Mouse (Mus musculus) gastrocnemius, postnatal 4 days (tissue): Measurements from ENCODE around the gene Cldn15. TPM values are rescaled to one million over a fixed set of nuclear protein-coding genes. Genes with fewer than 3 reads are reported as not detected.

ENCODE experiments used
- DNase-seq, 2 experiments: peaks; one replicate each; pipeline ENCODE4 v3.0.0; 2021 to 2022; ENCODE audit warnings: low spot score in 2 of 2, mixed read lengths in 2 of 2
- microRNA-seq: library from miRNA; unstranded; fragments of <30 nt; microRNA quantifications from one replicate; pipeline ENCODE4 v1.2.0, GENCODE M21; 2021
- total RNA-seq, 2 experiments: library from RNA; stranded (reverse); gene quantifications; 2 replicates each; pipeline ENCODE4 v1.2.3; 2021

The Cldn15 gene
- total RNA-seq, 2 experiments from 2014 or later, result 4.7 to 4.9 TPM

DNA sequence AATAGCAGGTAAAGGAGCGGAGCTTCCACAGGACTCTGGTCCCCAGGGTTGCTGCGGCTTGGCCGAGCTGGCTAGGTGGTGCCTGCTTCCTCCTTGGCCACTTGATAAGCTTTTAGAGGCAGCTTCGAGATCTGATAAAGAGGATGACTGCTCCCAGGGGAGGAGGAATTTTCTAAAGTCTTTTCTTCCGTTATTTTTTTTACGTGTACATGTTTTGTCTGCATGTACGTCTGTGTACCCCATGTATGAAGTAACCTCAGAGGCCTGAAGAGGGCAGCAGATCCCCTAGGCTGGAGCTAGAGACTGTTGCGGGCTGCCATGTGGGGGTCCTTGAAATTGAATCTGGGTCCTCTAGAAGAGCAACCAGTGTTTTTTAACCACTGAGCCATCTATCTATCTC is 14.6 kb downstream of the Cldn15 start:
- no peak for DNase-seq

DNA sequence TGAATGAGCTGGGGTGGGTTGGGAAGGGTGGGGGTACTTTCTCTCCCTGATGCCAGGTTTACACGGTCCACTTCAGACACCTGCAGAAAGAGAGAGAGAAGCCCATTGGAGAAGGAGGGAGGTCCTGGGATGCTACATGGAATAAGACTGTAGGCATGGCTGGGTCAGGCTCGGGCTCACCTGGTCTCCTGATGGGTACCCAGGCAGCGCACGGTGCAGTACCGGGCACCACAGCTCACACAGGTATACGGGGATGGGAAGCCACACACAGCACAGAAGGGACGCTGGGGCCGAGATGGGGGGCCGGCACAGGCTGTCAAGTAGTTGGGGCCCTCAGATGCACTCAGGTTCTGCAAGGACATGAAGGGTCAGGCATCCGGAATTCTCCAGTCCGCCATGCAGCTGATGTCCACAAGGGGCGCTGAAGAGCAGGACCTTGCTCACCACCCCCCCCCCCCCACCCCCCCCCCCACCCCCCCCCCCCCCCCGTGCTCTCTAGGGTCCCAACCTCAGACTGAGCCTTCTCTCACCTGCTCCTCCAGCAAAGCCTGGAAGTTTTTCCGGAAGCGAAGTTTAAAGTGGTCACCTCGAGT is 16.0 kb downstream of the Cldn15 start:
- peak in 1 of 2 experiments; percentile 54 for DNase-seq

DNA sequence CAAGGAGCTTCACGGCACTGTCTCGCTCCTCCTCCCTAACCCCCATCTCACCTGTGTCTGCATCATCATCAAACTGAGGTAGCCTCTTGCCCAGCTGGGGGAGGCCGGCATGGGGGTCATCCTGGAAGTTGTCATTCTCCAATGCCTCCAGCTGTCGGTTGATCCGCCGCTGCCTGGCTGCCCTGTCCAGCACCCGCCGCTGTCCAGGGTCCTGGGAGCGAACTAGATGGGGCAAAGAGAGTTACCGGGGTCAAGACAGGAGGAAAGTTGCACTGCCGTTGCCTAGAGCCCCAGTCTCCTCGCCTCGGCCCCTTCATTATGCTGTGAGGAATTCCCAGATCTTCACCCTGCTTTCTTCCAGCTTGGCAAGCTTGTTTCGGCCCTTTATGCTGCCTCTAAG is 18.4 kb downstream of the Cldn15 start:
- no peak for DNase-seq

DNA sequence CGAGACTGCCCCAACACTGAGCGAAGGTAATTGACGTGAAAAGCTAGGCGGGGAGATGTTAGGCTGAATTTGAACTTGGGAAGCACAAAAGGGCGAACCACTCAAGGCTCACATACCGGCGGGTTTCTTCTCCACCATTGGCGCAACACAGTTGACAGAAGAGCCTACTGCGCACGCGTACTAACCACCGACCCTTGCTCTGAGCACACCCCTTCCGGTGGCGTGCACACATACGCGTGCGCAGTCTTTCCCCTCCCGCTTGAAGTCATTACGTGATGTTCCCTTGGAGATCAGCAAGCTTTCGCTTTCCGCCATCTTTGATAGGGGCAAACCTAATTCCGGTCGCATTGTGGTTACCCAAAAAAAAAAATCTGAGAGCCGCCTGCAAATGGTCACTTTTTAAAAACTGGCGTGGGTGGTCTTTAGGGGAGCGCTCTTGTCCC is 20.3 kb downstream of the Cldn15 start, which contains the start of gene Plod3:
Plod3 (plus strand) TSS at position 325 of the 443 bp plus-strand sequence.
- peak; percentile 92 to 97 for DNase-seq

DNA sequence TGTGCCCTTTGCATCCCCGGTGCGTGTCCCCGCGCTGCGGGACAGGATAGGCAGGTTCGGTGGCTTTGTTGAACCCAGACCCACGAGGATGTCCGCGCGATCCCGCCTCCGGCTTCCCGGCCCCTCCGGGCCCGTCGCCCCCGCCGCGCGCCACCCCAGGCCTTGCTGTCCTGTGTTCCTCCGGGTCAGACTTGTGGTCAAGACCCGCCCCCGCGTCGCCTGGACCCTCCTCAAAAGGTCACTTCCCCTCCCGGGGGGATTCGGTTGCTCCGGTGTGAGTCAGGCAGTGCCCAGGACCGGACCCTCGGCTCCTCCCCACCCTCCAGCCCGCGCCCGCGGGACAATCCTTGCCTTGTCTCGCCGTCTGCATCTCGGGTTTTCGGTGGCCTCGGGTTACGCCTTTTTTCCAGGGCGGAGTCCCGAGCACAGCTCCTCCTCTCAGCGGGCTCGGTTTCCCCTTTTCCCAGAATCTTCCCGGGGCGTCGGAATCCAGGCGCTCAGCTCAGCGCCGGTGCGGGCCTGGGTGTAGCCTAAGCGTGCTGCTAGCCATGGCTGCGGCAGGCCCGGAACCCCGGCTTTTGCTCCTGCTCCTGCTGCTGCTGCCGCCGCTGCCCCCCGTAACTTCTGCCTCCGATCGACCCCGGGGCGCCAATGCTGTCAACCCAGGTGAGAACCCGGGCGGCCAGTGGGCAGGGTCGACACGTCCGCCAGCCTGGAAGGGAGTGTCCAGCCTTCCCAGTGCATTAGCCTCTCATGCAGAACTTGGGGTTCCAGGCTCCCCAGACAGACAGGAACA is 20.9 kb downstream of the Cldn15 start:
- peak; percentile 73 to 80 for DNase-seq

DNA sequence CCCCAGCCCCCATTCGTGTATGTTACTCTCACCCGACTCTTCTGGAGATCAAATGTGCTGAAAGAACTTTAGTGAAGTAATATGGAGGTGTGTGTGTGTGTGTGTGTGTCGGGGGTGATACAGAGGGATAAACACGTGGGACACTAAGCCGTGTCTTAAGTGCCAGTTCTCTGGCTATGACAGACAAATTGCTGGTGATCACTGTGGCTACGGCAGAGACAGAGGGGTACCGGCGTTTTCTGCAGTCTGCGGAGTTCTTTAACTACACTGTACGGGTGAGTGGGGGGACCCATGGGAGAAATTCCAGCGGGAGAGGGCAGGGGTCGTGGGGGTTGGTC is 21.5 kb downstream of the Cldn15 start, which contains the start of gene Znhit1:
Znhit1 (minus strand) TSS at position 88 of the 338 bp plus-strand sequence.
- DNase-seq, result no peak

DNA sequence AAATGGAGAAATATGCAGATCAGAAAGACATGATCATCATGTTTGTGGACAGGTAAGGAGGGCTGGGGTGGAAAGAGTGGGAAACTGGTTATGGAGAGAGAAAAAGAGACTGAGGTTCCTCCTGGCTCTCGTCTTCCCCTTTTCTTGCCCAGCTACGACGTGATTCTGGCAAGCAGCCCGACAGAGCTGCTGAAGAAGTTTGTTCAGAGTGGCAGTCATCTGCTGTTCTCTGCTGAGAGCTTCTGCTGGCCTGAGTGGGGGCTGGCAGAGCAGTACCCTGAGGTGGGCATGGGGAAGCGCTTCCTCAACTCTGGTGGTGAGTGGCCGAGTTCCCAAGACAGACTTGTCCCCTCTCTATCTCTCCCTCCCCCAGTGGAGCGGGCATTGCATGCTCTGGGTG is 22.0 kb downstream of the Cldn15 start:
- DNase-seq, result no peak

DNA sequence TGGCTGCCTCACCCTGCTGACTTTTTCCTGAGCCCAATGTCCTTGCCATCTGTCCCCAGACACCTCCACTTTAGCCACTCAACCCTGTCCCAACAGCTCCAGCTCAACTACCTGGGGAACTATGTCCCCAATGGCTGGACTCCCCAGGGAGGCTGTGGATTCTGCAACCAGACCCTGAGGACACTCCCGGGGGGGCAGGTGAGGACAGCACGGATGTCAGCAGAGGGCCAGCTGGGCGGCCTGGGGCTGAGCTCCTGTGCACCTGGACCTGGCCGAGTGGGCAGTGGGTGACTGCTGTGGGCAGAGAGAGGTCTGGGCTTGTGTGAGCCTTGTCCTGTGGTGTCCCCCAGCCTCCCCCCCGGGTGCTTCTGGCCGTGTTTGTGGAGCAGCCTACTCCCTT is 23.4 kb downstream of the Cldn15 start:
- no peak for DNase-seq

DNA sequence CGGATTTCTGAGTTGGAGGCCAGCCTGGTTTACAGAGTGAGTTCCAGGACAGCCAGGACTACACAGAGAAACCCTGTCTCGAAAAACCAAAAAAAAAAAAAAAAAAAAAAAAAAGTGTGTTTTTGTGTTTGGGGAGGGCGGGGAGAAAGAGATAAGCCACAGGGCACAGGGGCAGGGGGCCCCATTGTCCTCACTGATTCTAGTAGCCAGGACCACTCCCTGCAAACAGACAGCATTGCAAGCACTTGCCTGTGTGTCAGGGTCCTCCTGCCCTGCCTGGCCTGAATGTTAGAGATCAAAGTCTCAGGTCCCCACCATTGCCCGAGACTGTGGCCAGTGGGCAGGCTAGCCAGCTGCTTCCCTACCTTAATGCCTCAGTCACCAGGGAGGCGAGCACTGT is 33.0 kb downstream of the Cldn15 start:
- DNase-seq, result no peak

DNA sequence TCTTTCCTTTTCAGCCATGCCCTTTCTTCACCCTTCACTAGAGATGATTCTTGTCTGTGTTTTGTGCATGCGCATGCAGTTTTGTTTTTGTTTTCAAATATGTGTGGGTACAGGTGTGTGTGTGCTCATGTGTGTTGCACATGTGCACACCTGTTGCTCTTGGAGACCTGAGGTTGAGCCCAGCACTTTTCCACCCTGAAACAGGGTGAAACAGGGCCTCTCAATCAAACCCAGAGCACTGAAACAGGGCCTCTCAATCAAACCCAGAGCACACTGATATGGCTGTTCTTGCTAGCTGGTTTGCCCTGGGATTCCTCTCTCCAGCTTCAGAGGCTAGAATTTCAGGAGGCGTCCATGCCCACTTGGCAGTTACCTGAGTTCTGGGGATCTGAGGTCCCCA is 34.2 kb downstream of the Cldn15 start:
- DNase-seq, result no peak

DNA sequence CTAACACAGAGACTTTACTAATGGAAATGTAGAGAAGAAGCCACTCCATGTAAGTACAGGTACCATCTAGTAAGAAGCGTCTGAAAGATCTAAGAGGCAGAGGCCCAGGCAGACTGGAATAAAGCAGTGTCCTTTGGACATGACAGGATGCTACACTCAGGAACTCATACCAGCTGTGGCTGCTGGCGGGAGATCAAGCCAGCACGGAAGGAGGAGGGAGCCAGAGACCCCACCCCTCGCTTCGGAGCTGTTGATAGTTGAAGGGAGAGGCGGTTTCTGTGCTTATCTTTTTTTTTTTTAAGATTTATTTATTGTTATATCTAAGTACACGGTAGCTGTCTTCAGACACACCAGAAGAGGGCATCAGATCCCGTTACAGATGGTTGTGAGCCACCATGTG is 40.9 kb downstream of the Cldn15 start:
- no peak for DNase-seq

DNA sequence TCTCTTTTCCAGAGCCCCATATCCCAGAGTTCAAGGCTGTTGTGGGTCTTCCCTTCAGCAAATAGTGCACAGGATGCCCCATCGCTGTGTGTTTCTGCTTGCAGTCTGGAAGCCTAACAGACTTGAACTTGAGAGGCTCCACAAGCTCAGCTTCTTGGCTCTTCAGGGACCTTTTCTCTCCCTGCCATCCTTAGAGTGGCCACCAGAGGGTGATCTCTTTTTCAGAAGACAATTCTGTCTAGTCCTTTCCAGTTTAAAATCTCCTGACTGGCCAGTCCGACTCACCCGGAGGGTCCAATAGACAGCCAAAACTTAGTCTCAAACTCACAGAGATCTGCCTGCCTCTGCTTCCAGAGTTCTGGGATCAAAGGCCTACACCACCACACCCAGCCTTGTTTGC is 43.6 kb downstream of the Cldn15 start:
- DNase-seq, result peak in 1 of 2 experiments; percentile 42

DNA sequence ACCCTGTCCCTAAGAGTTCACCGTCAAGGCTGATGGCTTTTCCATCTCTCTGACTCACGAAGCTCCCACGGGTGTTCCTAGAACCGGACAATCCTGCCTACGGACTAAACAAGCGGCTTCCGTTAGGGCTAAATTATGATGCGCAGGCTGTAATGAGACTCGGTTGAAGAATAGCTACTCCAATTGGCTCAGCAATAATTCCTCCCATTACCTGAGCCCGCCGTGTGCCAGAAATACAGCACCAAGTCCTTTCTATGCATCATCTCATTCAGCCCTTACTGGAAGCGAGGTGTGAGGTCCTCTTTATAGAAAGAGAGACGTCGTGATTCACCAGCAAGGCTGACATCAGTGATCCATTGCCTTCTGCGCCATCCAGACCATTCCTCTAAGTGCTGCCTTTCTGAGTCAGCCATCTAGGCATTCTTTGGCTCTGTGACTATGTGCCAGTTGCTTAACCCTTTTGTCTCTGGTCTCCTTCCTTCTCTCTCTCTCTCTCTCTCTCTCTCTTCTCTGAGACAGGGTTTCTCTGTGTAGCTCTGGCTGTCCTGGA is 46.1 kb downstream of the Cldn15 start:
- no peak for DNase-seq

DNA sequence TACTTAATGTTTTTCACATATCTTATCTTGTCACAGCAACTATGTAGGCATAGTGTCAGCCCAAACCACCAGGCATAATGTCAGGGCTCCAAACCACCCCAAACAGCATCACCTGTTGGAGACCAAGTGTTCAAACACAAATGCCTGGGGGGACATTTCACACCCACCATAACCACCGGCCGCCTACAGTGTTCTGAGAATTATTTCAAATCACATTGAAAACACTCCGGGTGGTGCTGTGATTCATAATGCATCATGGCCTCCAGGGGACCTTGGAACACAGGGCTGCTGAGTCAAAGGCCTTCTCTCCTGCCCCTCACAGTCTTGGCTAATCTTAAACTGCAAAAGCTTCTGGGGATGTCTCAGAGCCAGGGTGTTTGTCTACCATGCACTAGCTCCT is 49.5 kb downstream of the Cldn15 start:
- no peak for DNase-seq

DNA sequence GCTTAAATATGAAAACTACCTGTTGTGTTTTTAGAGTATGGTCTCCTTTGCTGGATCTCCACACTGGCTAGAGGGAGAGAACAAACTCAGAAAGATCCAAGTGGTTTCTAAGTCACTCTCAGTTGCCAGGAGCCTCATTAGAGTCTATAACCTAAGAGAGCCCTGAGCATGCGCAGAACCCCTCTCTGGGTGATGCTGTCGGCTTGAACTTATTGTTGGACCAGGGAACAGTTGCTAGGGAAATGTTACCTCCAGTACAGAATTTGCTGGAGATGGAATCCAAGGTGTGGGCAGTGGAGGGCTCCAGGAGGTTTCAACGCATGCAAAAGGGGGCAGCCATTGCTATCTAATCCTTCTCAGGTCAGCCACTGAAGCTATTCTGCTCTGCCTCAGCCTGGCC is 57.9 kb downstream of the Cldn15 start:
- no peak for DNase-seq

DNA sequence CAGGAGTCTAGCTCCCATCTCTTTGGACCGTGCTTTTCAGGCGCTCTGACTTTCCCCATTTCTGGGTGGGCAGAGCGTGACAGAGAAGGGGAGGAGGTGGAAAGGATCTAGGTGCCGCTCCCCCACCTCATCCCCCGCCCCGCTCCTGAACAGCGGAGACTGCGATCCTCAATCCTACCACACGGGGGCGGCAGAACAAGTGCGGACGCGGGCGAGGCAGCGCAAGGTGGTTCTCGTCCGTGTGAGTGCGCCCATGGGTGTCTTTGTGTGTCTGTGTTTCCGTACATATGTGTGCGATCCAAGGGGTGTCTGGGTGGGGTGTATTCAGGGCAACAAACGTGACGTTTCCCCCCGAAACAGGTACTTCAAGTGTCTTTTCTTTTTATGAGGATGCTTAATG is 58.7 kb downstream of the Cldn15 start:
- DNase-seq, result peak; percentile 68 to 80

Small RNA genes lying within 50 kb of the gene (microRNA-seq; reads per million reads assigned to microRNA genes)
- 8.3 reads per million, percentile 24 among the genes with 10 or more reads in this experiment for gene Mir702

Other genes starting within 250 kb of the Cldn15 start
- gene Col26a1, start 83.4 kb upstream of the Cldn15 start, total RNA-seq, result 10 to 100 TPM; 51.4 to 54.9 TPM
- 10 to 100 TPM; 11.7 to 13.8 TPM for gene Ift22, start 58.5 kb upstream of the Cldn15 start, total RNA-seq
- gene Fis1, start 13.3 kb upstream of the Cldn15 start, total RNA-seq, result 100 to 1,000 TPM; 150 to 163 TPM
- 10 to 100 TPM; 40.9 to 46.4 TPM for gene Plod3, start 20.4 kb downstream of the Cldn15 start, total RNA-seq
- gene Znhit1, start 21.4 kb downstream of the Cldn15 start, total RNA-seq, result 10 to 100 TPM; 40.4 to 45.4 TPM
- gene Vgf, start 59.8 kb downstream of the Cldn15 start, total RNA-seq, result not detected
- 10 to 100 TPM; 67.3 to 68.0 TPM for gene Ap1s1, start 79.5 kb downstream of the Cldn15 start, total RNA-seq
- 1 to 10 TPM; 3.6 to 4.9 TPM for gene Serpine1, start 105.7 kb downstream of the Cldn15 start, total RNA-seq
- gene Trim56, start 149.6 kb downstream of the Cldn15 start, total RNA-seq, result 10 to 100 TPM; 13.6 to 13.8 TPM
- not detected for gene Muc3, start 182.7 kb downstream of the Cldn15 start, total RNA-seq
- under 1 TPM; 0.88 to 0.98 TPM for gene Muc3a, start 245.8 kb downstream of the Cldn15 start, total RNA-seq